Mouse (Mus musculus) cerebellum, adult 2 months (tissue): Measurements from ENCODE around the gene Tgfbr3.

Experiments
- CTCF ChIP-seq: fragments of 200-500 bp; IDR thresholded peaks from 2 replicates; pipeline ENCODE4 v1.5.1; 2011; ENCODE audit warnings: low read depth, mild to moderate bottlenecking, control low read depth, low read length, moderate library complexity, borderline replicate concordance; ENCODE audit not compliant: insufficient read depth
- POLR2A ChIP-seq: fragments of 200-500 bp; IDR thresholded peaks from 2 replicates; pipeline ENCODE4 v1.6.1; 2011; ENCODE audit warnings: low read length, control low read depth, borderline replicate concordance; ENCODE audit not compliant: insufficient read depth

DNA sequence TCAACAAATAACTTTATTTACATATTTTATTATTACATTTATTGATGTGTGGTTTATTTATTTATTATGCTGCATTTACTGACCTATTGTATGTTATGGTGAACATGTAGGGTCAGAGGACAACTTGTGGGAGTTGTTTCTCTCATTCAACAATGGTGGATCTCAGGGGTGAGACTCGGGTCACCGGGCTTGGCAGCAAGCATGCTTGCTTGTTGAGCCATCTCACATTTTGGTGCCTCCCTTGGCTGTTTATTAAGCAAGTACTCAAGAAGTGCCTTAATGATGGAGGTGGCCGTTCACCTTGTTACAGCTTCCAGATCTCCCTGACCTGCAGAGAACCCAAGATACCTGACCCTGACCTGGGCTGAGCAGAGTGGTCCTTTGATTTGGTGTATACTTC is 207.4 kb downstream of the Tgfbr3 start:
- TF ChIP-seq POLR2A: no peak
- TF ChIP-seq CTCF: no peak
